Mouse (Mus musculus) liver, embryonic 16.5 days (tissue): Measurements from ENCODE around the gene Tex11. TPM values are rescaled to one million over a fixed set of nuclear protein-coding genes. Genes with fewer than 3 reads are reported as not detected.
A peak's percentile ranks its signal among the peaks of the same experiment; 100 is the strongest.
"Not testable (repeated sequence)": the region's sequence is repeated elsewhere in the genome, so short reads cannot be mapped to it uniquely, and the experiment has no call there.

Source experiments
- ATAC-seq: fragments of 200-750 bp; cut with Nextera tagmentation; 2 replicates; pipeline ENCODE4 v1.8.0; 2017; ENCODE audit warnings: low read depth, mild to moderate bottlenecking, moderate number of reproducible peaks, moderate library complexity
- H3K27ac ChIP-seq: fragments of 300-500 bp; sonication (generic); 2 replicates; pipeline ENCODE4 v1.5.1; 2014; ENCODE audit warnings: mild to moderate bottlenecking, low read length
- H3K27me3 ChIP-seq: fragments of 300-500 bp; sonication (generic); 2 replicates; pipeline ENCODE4 v1.6.1; 2014; ENCODE audit warnings: low read depth, low read length, mixed read lengths; ENCODE audit not compliant: control insufficient read depth, insufficient read depth
- H3K36me3 ChIP-seq: fragments of 300-500 bp; sonication (generic); 2 replicates; pipeline ENCODE4 v1.6.1; 2014; ENCODE audit warnings: mild to moderate bottlenecking; ENCODE audit not compliant: control insufficient read depth, insufficient read depth
- H3K4me1 ChIP-seq: fragments of 300-500 bp; sonication (generic); 2 replicates; pipeline ENCODE4 v1.6.1; 2014; ENCODE audit warnings: low read depth, low read length, mixed read lengths; ENCODE audit not compliant: control insufficient read depth
- H3K4me2 ChIP-seq: fragments of 300-500 bp; sonication (generic); 2 replicates; pipeline ENCODE4 v1.6.1; 2014; ENCODE audit warnings: low read depth, low read length, mixed read lengths
- H3K4me3 ChIP-seq: fragments of 300-500 bp; sonication (generic); 2 replicates; pipeline ENCODE4 v1.5.1; 2014; ENCODE audit warnings: low read depth, mild to moderate bottlenecking, low read length
- H3K9ac ChIP-seq: fragments of 300-500 bp; sonication (generic); 2 replicates; pipeline ENCODE4 v1.6.1; 2014; ENCODE audit warnings: low read depth, low read length
- H3K9me3 ChIP-seq: fragments of 300-500 bp; sonication (generic); replicated peaks from 2 replicates; pipeline ENCODE4 v1.6.1; 2016; ENCODE audit warnings: low read length; ENCODE audit not compliant: control insufficient read depth
- WGBS: fragments of 180-500 bp; shearing (Covaris S2); extraction: QIAGEN DNeasy Blood & Tissue Kit; methylation state at CpG from one replicate; pipeline ENCODE4 v1.1.7; 2014; ENCODE audit not compliant: insufficient replicate concordance; 5-methylcytosine and 5-hydroxymethylcytosine counted together
- polyA plus RNA-seq: library from polyadenylated mRNA; unstranded; fragments of >200 nt; fragmentation: Nextera tagmentation; extraction: Ambion mirVana; gene quantifications from 2 replicates; pipeline ENCODE4 v1.2.1, GENCODE M21; 2015

Tex11 gene
- polyA plus RNA-seq: not detected in 2 replicates

DNA sequence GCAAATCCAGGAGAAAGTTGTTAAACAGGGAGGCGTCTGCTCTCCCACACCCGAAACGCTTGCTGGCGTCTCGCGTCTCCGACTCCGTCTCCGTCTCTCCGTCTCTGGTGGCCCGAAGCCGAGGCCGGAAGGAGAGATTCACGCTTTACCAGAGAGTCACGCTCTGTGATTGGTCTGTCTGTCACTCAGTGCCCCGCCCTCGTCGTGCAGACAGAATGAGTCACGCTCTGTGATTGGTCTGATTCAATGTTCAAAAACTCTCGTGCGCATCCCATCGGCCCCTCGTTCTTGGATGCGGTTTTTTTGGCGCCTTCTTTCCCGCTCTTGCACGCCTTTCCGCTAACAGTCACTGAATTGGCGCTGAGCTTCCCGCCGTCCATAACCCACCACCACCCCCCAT, at the start of gene Tex11:
Gene Tex11, minus strand, starts transcription at position 127 of the 400 bp plus-strand sequence.
- no peak within 1 kb of the TSS for H3K4me2 ChIP-seq
- WGBS: 73% methylated on average over 31 of the region's 31 CpGs
- H3K36me3 ChIP-seq: no peaks in the 10 kb centered on the region
- H3K27me3 ChIP-seq: no peaks in the 10 kb centered on the region
- no peaks in the 10 kb centered on the region for H3K9me3 ChIP-seq
- H3K4me3 ChIP-seq: no peak within 1 kb of the TSS
- no peaks in the 10 kb centered on the region for H3K4me1 ChIP-seq
- H3K9ac ChIP-seq: no peak within 1 kb of the TSS
- H3K27ac ChIP-seq: no peak within 1 kb of the TSS
- no peak for ATAC-seq

DNA sequence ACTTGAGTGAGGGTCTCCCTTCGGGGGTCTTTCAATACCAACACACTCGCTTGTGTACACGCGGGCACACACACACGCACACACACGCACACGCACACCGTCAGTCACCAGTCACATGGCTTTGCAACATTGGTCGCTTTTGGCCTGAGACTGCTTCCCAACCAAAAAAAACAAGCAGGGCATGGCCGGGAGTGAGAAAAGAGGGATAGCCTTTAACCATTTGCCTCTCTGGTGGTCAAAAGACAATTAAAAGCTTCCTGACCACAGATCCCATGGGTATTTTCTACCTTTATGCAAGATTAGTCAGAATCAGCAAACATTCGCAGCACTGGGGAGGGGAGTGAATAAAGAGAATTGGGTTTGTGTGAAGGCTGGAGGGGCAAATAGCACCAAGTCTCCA, 26.5 kb upstream of the Tex11 start, which contains the start of gene Slc7a3:
Gene Slc7a3, minus strand, starts transcription at position 101 of the 400 bp plus-strand sequence.
- peak within 1 kb of the TSS; percentile 15; the same call in 1 of the 2 replicates for H3K4me2 ChIP-seq
- H3K4me3 ChIP-seq: no peak within 1 kb of the TSS
- no peak within 1 kb of the TSS for H3K27ac ChIP-seq
- peaks cover 9% of the 10 kb centered on the region; the same call in 1 of the 2 replicates for H3K27me3 ChIP-seq
- no peaks in the 10 kb centered on the region for H3K9me3 ChIP-seq
- H3K9ac ChIP-seq: no peak within 1 kb of the TSS
- no peaks in the 10 kb centered on the region for H3K4me1 ChIP-seq
- 33% methylated on average over 11 of the region's 11 CpGs for WGBS
- no peaks in the 10 kb centered on the region for H3K36me3 ChIP-seq
- no peak for ATAC-seq

GRCm38 (mm10) chrX:101085211-101085610, 25.7 kb upstream of the Tex11 start:
- not testable (repeated sequence) for H3K9ac ChIP-seq, ATAC-seq, H3K27me3 ChIP-seq, H3K4me1 ChIP-seq, H3K36me3 ChIP-seq, H3K27ac ChIP-seq, H3K4me3 ChIP-seq, H3K9me3 ChIP-seq
- peak overlapping the region; percentile 15; the same call in 1 of the 2 replicates for H3K4me2 ChIP-seq
- 15% methylated on average over 7 of the region's 9 CpGs for WGBS

- no peak for ATAC-seq
- no peak overlapping the region for H3K4me3 ChIP-seq
These were observed 24.7 kb upstream of the Tex11 start for GRCm38 (mm10) chrX:101084192-101084591.

DNA sequence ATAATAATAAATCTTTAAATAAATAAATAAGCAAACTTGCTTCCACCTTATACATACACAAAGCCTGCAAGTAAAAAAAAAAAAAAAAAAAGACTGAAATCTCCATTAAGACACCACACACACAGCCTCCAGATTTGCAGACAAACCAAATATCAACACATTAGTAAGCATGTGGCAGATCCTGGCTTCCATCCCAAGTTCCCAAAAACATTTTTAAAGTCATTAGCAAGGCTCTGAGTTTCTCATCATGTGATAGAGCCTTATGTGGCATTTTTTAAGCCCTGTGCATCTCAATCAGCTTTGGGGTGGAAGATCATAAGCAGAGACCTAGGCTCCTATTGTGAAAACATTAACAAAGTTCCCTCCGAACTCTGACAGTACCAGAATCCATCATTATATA, 5.8 kb upstream of the Tex11 start:
- no peak overlapping the region for H3K27ac ChIP-seq
- H3K36me3 ChIP-seq: no peaks in the 10 kb centered on the region
- H3K4me3 ChIP-seq: no peak overlapping the region
- H3K9me3 ChIP-seq: no peaks in the 10 kb centered on the region
- H3K9ac ChIP-seq: no peak overlapping the region
- no peak overlapping the region for H3K4me2 ChIP-seq
- no peaks in the 10 kb centered on the region for H3K4me1 ChIP-seq
- WGBS: 50% methylated on average over 1 of the region's 1 CpGs
- ATAC-seq: no peak
- no peaks in the 10 kb centered on the region for H3K27me3 ChIP-seq

More at GRCm38 (mm10) chrX:101084192-101084591, 24.7 kb upstream of the Tex11 start:
- no peak overlapping the region for H3K4me2 ChIP-seq
- no peak overlapping the region for H3K27ac ChIP-seq
- 56% methylated on average over 2 of the region's 2 CpGs for WGBS
- peaks cover 9% of the 10 kb centered on the region; the same call in 1 of the 2 replicates for H3K27me3 ChIP-seq
- H3K9ac ChIP-seq: no peak overlapping the region
- no peaks in the 10 kb centered on the region for H3K9me3 ChIP-seq
- H3K4me1 ChIP-seq: no peaks in the 10 kb centered on the region
- no peaks in the 10 kb centered on the region for H3K36me3 ChIP-seq

GRCm38 (mm10) chrX:101063503-101063902, 4.0 kb upstream of the Tex11 start:
- no peak for ATAC-seq
- Histone ChIP-seq H3K36me3 (no peaks in the 10 kb centered on the region), H3K27me3 (no peaks in the 10 kb centered on the region), H3K4me2 (no peak overlapping the region), H3K9me3 (no peaks in the 10 kb centered on the region), H3K9ac (no peak overlapping the region), H3K27ac (no peak overlapping the region), H3K4me1 (no peaks in the 10 kb centered on the region), H3K4me3 (no peak overlapping the region)
- WGBS: 42% methylated on average over 2 of the region's 2 CpGs

- H3K9ac ChIP-seq: no peak overlapping the region
- H3K4me1 ChIP-seq: no peaks in the 10 kb centered on the region
- no peak overlapping the region for H3K27ac ChIP-seq
- no peaks in the 10 kb centered on the region for H3K27me3 ChIP-seq
- ATAC-seq: no peak
- no peaks in the 10 kb centered on the region for H3K36me3 ChIP-seq
- 30% methylated on average over 2 of the region's 2 CpGs for WGBS
- H3K4me3 ChIP-seq: no peak overlapping the region
- H3K4me2 ChIP-seq: no peak overlapping the region
- H3K9me3 ChIP-seq: no peaks in the 10 kb centered on the region
These were observed 115.8 kb downstream of the Tex11 start for GRCm38 (mm10) chrX:100943640-100944039.

DNA sequence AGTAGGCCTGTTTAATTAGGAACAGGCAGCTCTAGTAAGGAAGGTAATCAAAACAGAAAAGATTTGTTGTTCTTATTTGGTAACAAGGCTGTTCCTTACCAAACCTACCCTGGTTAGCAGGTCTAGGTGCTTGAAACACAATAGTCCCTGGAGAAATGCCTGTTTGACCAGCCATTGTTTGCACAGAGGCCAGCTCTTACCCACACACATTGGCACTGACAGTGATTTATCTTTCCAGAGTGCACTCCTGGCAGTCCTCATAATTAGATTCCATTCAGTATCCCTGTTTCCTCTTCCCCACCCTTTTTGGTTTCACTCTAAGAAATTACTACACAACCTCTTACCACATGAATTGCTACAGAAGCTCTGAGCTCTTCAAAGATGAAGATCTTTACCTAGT, 220.3 kb downstream of the Tex11 start:
- H3K27ac ChIP-seq: no peak overlapping the region
- no peak overlapping the region for H3K9ac ChIP-seq
- H3K4me3 ChIP-seq: no peak overlapping the region
- H3K36me3 ChIP-seq: no peaks in the 10 kb centered on the region
- H3K27me3 ChIP-seq: no peaks in the 10 kb centered on the region
- ATAC-seq: no peak
- no peak overlapping the region for H3K4me2 ChIP-seq
- H3K4me1 ChIP-seq: no peaks in the 10 kb centered on the region
- no peaks in the 10 kb centered on the region for H3K9me3 ChIP-seq

- H3K4me3 ChIP-seq: no peak overlapping the region
- no peak overlapping the region for H3K4me2 ChIP-seq
- 61% methylated on average over 2 of the region's 2 CpGs for WGBS
- H3K9me3 ChIP-seq: no peaks in the 10 kb centered on the region
- H3K4me1 ChIP-seq: no peaks in the 10 kb centered on the region
- no peak overlapping the region for H3K9ac ChIP-seq
- ATAC-seq: no peak
- no peak overlapping the region for H3K27ac ChIP-seq
- no peaks in the 10 kb centered on the region for H3K36me3 ChIP-seq
- H3K27me3 ChIP-seq: no peaks in the 10 kb centered on the region
These were observed 226.7 kb downstream of the Tex11 start for GRCm38 (mm10) chrX:100832806-100833205.
